Mouse (Mus musculus) left cerebral cortex, postnatal 25 days (tissue): ENCODE measurements at regions not wholly inside any gene's neighbourhood (a gene's known extent, or its start where the extent isn't known, plus 50 kb on each side); places are given as distances from the start of the nearest gene placed in this dataset.

ENCODE experiments used
- DNase-seq, 2 experiments: peaks; one replicate each; pipeline ENCODE4 v3.0.0; 2022; ENCODE audit warnings: low spot score in 2 of 2, mixed read lengths in 1 of 2
- intact Hi-C: fragments of 180-260 bp; cut with DNase I; formaldehyde crosslinking; loops from one replicate; pipeline ENCODE4 v1.15.1; 2025

GRCm38 (mm10) chr15:62730524-62730923 is 1114.5 kb downstream of the Gsdmc2 start:
- intact Hi-C loops: no loop called here
- DNase-seq: no peak

- intact Hi-C loops: no loop called here
- DNase-seq: no peak
These were observed 1130.7 kb downstream of the Gsdmc2 start for GRCm38 (mm10) chr15:62714265-62714664.

GRCm38 (mm10) chr15:62712543-62713131 is 1132.3 kb downstream of the Gsdmc2 start:
- DNase-seq: no peak
- intact Hi-C loops: no loop called here

GRCm38 (mm10) chr15:62712060-62712542 is 1132.9 kb downstream of the Gsdmc2 start:
- intact Hi-C loops: no loop called here
- DNase-seq: no peak

- DNase-seq: peak in 1 of 2 experiments; percentile 17
- intact Hi-C loops: no loop called here
These were observed 1135.4 kb downstream of the Gsdmc2 start for GRCm38 (mm10) chr15:62709546-62709945.

GRCm38 (mm10) chr15:62698559-62698958 is 1146.4 kb downstream of the Gsdmc2 start:
- intact Hi-C loops: no loop called here
- DNase-seq: no peak

GRCm38 (mm10) chr15:62694734-62695133 is 1150.2 kb downstream of the Gsdmc2 start:
- no peak for DNase-seq
- intact Hi-C loops: no loop called here

- DNase-seq: no peak
- intact Hi-C loops: no loop called here
These were observed 1151.3 kb downstream of the Gsdmc2 start for GRCm38 (mm10) chr15:62693671-62694070.

- DNase-seq: peak; percentile 3 to 34
- intact Hi-C loops: no loop called here
These were observed 1171.6 kb downstream of the Gsdmc2 start for GRCm38 (mm10) chr15:62673410-62673809.

GRCm38 (mm10) chr15:62670026-62670425 is 1175.0 kb downstream of the Gsdmc2 start:
- DNase-seq: no peak
- intact Hi-C loops: no loop called here

- intact Hi-C loops: no loop called here
- DNase-seq: no peak
These were observed 1185.9 kb downstream of the Gsdmc2 start for GRCm38 (mm10) chr15:62659096-62659495.

GRCm38 (mm10) chr15:62658695-62659094 is 1186.3 kb downstream of the Gsdmc2 start:
- DNase-seq: no peak
- intact Hi-C loops: no loop called here

GRCm38 (mm10) chr15:62646476-62647168 is 1198.4 kb downstream of the Gsdmc2 start:
- DNase-seq: no peak
- intact Hi-C loops: no loop called here

GRCm38 (mm10) chr15:62644744-62645143 is 1200.2 kb downstream of the Gsdmc2 start:
- intact Hi-C loops: no loop called here
- no peak for DNase-seq

- no peak for DNase-seq
- intact Hi-C loops: no loop called here
These were observed 1200.7 kb downstream of the Gsdmc2 start for GRCm38 (mm10) chr15:62644296-62644695.

GRCm38 (mm10) chr15:62641051-62641710 is 1203.8 kb downstream of the Gsdmc2 start:
- intact Hi-C loops: no loop called here
- no peak for DNase-seq

- intact Hi-C loops: no loop called here
- no peak for DNase-seq
These were observed 1219.6 kb downstream of the Gsdmc2 start for GRCm38 (mm10) chr15:62625406-62625805.

GRCm38 (mm10) chr15:62616042-62616441 is 1228.9 kb downstream of the Gsdmc2 start:
- intact Hi-C loops: no loop called here
- no peak for DNase-seq

- no peak for DNase-seq
- intact Hi-C loops: no loop called here
These were observed 1248.2 kb downstream of the Gsdmc2 start for GRCm38 (mm10) chr15:62596735-62597134.

GRCm38 (mm10) chr15:62588580-62588979 is 1256.4 kb downstream of the Gsdmc2 start:
- intact Hi-C loops: no loop called here
- DNase-seq: no peak

GRCm38 (mm10) chr15:62578788-62579187 is 1266.2 kb downstream of the Gsdmc2 start:
- intact Hi-C loops: no loop called here
- no peak for DNase-seq
